Mouse (Mus musculus) midbrain, embryonic 14.5 days (tissue): ENCODE results near the gene Olfr1061. TPM values are rescaled to one million over a fixed set of nuclear protein-coding genes. Genes with fewer than 3 reads are reported as not detected.
"Not testable (repeated sequence)": the region's sequence is repeated elsewhere in the genome, so short reads cannot be mapped to it uniquely, and the experiment has no call there.

ENCODE experiments used
- ATAC-seq: fragments of 200-750 bp; cut with Nextera tagmentation; 2 replicates; pipeline ENCODE4 v1.8.0; 2017; ENCODE audit warnings: moderate number of reproducible peaks, moderate library complexity; ENCODE audit not compliant: low FRiP score, low TSS enrichment
- DNase-seq: peaks from one replicate; pipeline ENCODE4 v3.0.0-alpha.2; 2015
- H3K27ac ChIP-seq: fragments of 300-500 bp; sonication (generic); replicated peaks from 2 replicates; pipeline ENCODE4 v1.5.1; 2014; ENCODE audit warnings: mild to moderate bottlenecking, low read depth, low read length, moderate library complexity
- H3K27me3 ChIP-seq: fragments of 300-500 bp; sonication (generic); 2 replicates; pipeline ENCODE4 v1.6.1; 2014; ENCODE audit warnings: low read length, control low read depth, mixed read lengths; ENCODE audit not compliant: control insufficient read depth, insufficient read depth
- H3K36me3 ChIP-seq: fragments of 300-500 bp; sonication (generic); 2 replicates; pipeline ENCODE4 v1.6.1; 2014; ENCODE audit warnings: low read length, control low read depth; ENCODE audit not compliant: control insufficient read depth, insufficient read depth
- H3K4me1 ChIP-seq: fragments of 300-500 bp; sonication (generic); 2 replicates; pipeline ENCODE4 v1.6.1; 2014; ENCODE audit warnings: mild to moderate bottlenecking, antibody characterized with exemption, low read length, control low read depth; ENCODE audit not compliant: control insufficient read depth, insufficient read depth
- H3K4me2 ChIP-seq: fragments of 300-500 bp; sonication (generic); 2 replicates; pipeline ENCODE4 v1.6.1; 2014; ENCODE audit warnings: mild to moderate bottlenecking, low read length, moderate library complexity
- H3K4me3 ChIP-seq: fragments of 300-500 bp; sonication (generic); replicated peaks from 2 replicates; pipeline ENCODE4 v1.5.1; 2014; ENCODE audit warnings: low read depth, low read length
- H3K9ac ChIP-seq: fragments of 300-500 bp; sonication (generic); replicated peaks from 2 replicates; pipeline ENCODE4 v1.6.1; 2014; ENCODE audit warnings: mild to moderate bottlenecking, low read length, moderate library complexity
- H3K9me3 ChIP-seq: fragments of 300-500 bp; sonication (generic); 2 replicates; pipeline ENCODE4 v1.6.1; 2016; ENCODE audit warnings: low read length, control low read depth, mixed read lengths; ENCODE audit not compliant: control insufficient read depth
- WGBS: fragments of 180-500 bp; shearing (Covaris S2); extraction: QIAGEN DNeasy Blood & Tissue Kit; methylation state at CpG from one replicate; pipeline ENCODE4 v1.1.7; 2014; 5-methylcytosine and 5-hydroxymethylcytosine counted together
- polyA plus RNA-seq: library from polyadenylated mRNA; unstranded; fragments of >200 nt; fragmentation: Nextera tagmentation; extraction: Ambion mirVana; gene quantifications from 2 replicates; pipeline ENCODE4 v1.2.1, GENCODE M21; 2014

Gene Olfr1061
- polyA plus RNA-seq = not detected in 2 replicates

DNA sequence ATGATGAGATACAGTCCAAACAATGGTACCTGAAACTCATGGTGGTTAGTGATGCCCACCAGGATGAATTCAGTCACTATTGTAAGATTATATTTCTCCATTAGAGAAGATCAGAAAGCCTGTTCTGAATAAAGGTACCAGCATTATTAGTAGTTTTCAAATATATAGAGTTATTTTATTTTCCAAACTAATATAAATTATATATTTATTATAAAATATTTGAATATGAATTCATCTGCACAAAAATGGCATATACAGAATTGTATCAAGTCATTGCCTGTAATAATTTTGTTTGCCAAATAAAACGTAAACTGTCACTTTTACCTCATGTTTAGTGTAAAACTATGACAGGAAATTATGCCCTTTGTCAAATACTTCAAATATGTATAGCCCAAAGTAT is at the start of gene Olfr1061:
TSS of gene Olfr1061 (minus strand) at position 101 of the 400 bp plus-strand sequence.
- no peak for ATAC-seq
- WGBS = 83% methylated on average over 1 of the region's 1 CpGs
- H3K4me1 ChIP-seq = no peaks in the 10 kb centered on the region
- H3K27me3 ChIP-seq = no peaks in the 10 kb centered on the region
- H3K9ac ChIP-seq = no peak within 1 kb of the TSS
- no peak for DNase-seq
- H3K4me3 ChIP-seq = no peak within 1 kb of the TSS
- H3K9me3 ChIP-seq = no peaks in the 10 kb centered on the region
- H3K36me3 ChIP-seq = no peaks in the 10 kb centered on the region
- no peak within 1 kb of the TSS for H3K27ac ChIP-seq
- H3K4me2 ChIP-seq = no peak within 1 kb of the TSS

- ATAC-seq (no peak), DNase-seq (no peak)
- Histone ChIP-seq H3K4me2 (no peak overlapping the region), H3K9ac (no peak overlapping the region), H3K27ac (no peak overlapping the region), H3K4me1 (no peaks in the 10 kb centered on the region), H3K36me3 (no peaks in the 10 kb centered on the region), H3K27me3 (no peaks in the 10 kb centered on the region), H3K9me3 (no peaks in the 10 kb centered on the region), H3K4me3 (no peak overlapping the region)
- 79% methylated on average over 1 of the region's 1 CpGs for WGBS
Measured at GRCm38 (mm10) chr2:86460434-86460833, 46.6 kb upstream of the Olfr1061 start.

DNA sequence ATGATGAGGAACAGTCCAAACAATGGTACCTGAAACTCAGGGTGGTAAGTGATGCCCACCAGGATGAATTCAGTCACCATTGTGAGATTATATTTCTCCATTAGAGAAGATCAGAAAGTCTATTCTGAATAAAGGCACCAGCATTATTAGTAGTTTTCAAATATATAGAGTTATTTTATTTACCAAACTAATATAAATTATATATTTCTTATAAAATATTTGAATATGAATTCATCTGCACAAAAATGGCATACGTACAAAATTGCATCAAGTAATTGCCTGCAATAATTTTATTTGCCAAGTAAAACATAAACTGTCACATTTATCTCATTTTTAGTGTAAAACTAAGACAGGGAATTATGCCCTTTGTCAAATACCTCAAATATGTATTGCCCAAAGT is 42.3 kb upstream of the Olfr1061 start, which contains the start of gene Olfr1066:
TSS of gene Olfr1066 (minus strand) at position 101 of the 400 bp plus-strand sequence.
- Histone ChIP-seq H3K9ac (no peak within 1 kb of the TSS), H3K36me3 (no peaks in the 10 kb centered on the region), H3K9me3 (no peaks in the 10 kb centered on the region), H3K27me3 (no peaks in the 10 kb centered on the region), H3K27ac (no peak within 1 kb of the TSS), H3K4me1 (no peaks in the 10 kb centered on the region), H3K4me3 (no peak within 1 kb of the TSS), H3K4me2 (no peak within 1 kb of the TSS)
- DNase-seq = no peak
- WGBS = 94% methylated on average over 1 of the region's 1 CpGs
- no peak for ATAC-seq

DNA sequence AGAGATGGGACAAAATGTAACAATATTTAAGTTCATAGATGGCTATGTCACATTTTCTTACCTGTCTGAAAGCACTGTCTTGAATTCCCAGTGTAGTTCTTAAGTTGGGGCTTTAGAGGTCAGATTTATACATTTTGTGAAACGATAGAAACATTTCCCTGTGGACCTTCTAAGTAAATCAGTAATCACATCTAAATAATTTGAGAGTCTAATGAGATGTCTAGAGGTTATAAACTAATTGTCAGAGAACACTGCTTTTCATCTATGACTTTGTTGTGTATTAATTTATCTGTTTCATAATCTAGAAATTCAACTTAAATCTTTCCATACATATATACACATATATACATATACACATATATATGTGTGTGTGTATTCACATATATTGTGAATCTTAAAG is 36.6 kb upstream of the Olfr1061 start, which contains the start of gene Olfr1065:
TSS of gene Olfr1065 (minus strand) at position 101 of the 400 bp plus-strand sequence.
- no CpG with 5 or more reads among the region's 1 CpGs for WGBS
- ATAC-seq, H3K4me2 ChIP-seq, H3K9me3 ChIP-seq, H3K4me3 ChIP-seq, H3K27me3 ChIP-seq, DNase-seq, H3K27ac ChIP-seq, H3K4me1 ChIP-seq, H3K9ac ChIP-seq, H3K36me3 ChIP-seq: not testable (repeated sequence)

DNA sequence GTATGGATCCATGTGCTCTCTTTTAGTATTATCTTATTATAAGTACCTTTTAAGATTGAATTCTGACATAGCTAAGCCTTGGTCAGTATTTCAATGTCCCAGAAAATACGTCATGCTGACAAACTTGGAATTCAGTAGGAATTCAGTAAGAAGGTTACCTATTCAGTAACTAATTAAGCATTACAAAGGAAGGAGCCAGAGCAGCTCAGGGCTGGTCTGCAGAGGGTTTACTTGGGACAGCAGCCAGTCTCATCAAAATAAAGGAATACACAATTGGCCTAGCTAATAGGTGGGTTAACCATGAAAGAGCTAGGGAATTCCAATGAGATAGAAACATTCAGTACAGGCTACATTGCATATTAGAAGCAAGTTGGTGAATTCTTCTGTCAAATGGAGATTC is 28.3 kb upstream of the Olfr1061 start:
- H3K9ac ChIP-seq, DNase-seq, H3K27ac ChIP-seq, ATAC-seq, H3K9me3 ChIP-seq, H3K4me2 ChIP-seq, H3K4me3 ChIP-seq, H3K4me1 ChIP-seq, H3K27me3 ChIP-seq, H3K36me3 ChIP-seq: not testable (repeated sequence)
- WGBS = 40% methylated on average over 1 of the region's 1 CpGs

GRCm38 (mm10) chr2:86428511-86428910 is 14.7 kb upstream of the Olfr1061 start:
- H3K27ac ChIP-seq, H3K9me3 ChIP-seq, H3K4me3 ChIP-seq, H3K4me2 ChIP-seq, DNase-seq, H3K9ac ChIP-seq, H3K27me3 ChIP-seq, H3K36me3 ChIP-seq, ATAC-seq, H3K4me1 ChIP-seq: not testable (repeated sequence)
- WGBS = 92% methylated on average over 8 of the region's 8 CpGs

GRCm38 (mm10) chr2:86426649-86427048 is 12.8 kb upstream of the Olfr1061 start, which contains the start of gene Olfr1062:
Gene Olfr1062 (minus strand): TSS chr2:86426749.
- not testable (repeated sequence) for H3K4me1 ChIP-seq, H3K4me3 ChIP-seq, H3K9me3 ChIP-seq, H3K27me3 ChIP-seq, DNase-seq, H3K27ac ChIP-seq, H3K36me3 ChIP-seq, ATAC-seq, H3K4me2 ChIP-seq, H3K9ac ChIP-seq

DNA sequence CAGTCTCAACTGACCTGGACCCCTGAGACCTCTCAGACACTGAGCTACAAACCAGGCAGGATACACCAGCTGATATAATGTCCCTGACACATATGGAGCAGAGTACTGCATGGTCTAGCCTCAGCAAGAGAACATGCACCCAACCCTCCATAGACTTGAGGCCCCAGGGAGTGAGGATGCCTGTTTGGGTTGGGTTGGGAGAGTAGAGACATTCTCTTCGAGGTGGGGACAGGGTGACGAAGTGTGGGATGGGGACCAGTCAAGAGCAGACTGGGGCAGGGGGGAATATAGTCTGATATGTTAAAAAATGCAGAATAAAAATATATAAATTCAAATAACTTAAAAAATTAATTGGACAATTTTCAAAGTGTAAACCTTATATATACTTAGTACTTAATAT is 18.7 kb downstream of the Olfr1061 start:
- DNase-seq (no peak), ATAC-seq (no peak)
- Histone ChIP-seq H3K27me3 (no peaks in the 10 kb centered on the region), H3K9me3 (no peaks in the 10 kb centered on the region), H3K4me3 (no peak overlapping the region), H3K4me2 (no peak overlapping the region), H3K4me1 (no peaks in the 10 kb centered on the region), H3K36me3 (no peaks in the 10 kb centered on the region), H3K9ac (no peak overlapping the region), H3K27ac (no peak overlapping the region)
- WGBS = 92% methylated on average over 2 of the region's 2 CpGs

DNA sequence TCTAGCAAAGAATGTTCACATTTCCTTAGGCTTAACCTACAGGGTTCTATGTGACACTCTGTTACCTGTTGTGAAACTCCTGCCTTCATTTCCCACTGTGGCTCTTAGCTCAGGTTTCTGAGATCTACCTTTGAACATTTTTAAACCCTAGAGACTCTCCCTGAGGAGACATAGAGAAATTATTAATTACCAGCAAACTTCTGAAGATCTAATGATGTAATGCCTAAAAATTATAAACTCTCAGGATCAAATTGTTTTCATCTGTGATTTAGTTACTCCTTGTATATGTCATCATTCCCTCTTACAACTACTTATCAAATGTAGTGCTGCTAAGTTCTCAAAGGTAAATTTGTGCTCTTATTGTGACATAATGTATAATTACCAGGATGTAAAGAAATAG is 25.4 kb downstream of the Olfr1061 start, which contains the start of gene Olfr1058:
TSS of gene Olfr1058 (minus strand) at position 101 of the 400 bp plus-strand sequence.
- not testable (repeated sequence) for H3K4me2 ChIP-seq, H3K27ac ChIP-seq, H3K9me3 ChIP-seq, H3K4me1 ChIP-seq, DNase-seq, ATAC-seq, H3K4me3 ChIP-seq, H3K9ac ChIP-seq, H3K27me3 ChIP-seq, H3K36me3 ChIP-seq
